Mouse (Mus musculus) gastrocnemius, postnatal 36 days (tissue): ENCODE measurements around the gene Erich3. TPM values are rescaled to one million over a fixed set of nuclear protein-coding genes. Genes with fewer than 3 reads are reported as not detected.
A peak's percentile ranks its signal among the peaks of the same experiment; 100 is the strongest.

Experiments
- DNase-seq, 2 experiments: peaks; one replicate each; pipeline ENCODE4 v3.0.0; 2022
- intact Hi-C: fragments of 180-260 bp; cut with DNase I; formaldehyde crosslinking; loops from one replicate; pipeline ENCODE4 v1.15.1; 2025
- total RNA-seq, 2 experiments: library from RNA; stranded (reverse); gene quantifications; 2 replicates each; pipeline ENCODE4 v1.2.3; 2021

Gene Erich3
- total RNA-seq, 2 experiments from 2014 or later, result not detected

GRCm38 (mm10) chr3:154671013-154671412 lies 7.4 kb downstream of the Erich3 start:
- no peak for DNase-seq
- intact Hi-C loops, result loop anchor here (10.0 kb wide), 1 partner anchor 1706 kb away; no protein-coding TSS in a partner anchor

- no peak for DNase-seq
- intact Hi-C loops, result loop anchor here (10.0 kb wide), 1 partner anchor 1709 kb away; no protein-coding TSS in a partner anchor
Observed at GRCm38 (mm10) chr3:154673326-154673725, 9.7 kb downstream of the Erich3 start.

GRCm38 (mm10) chr3:154682570-154682969 lies 18.9 kb downstream of the Erich3 start:
- DNase-seq, result no peak
- intact Hi-C loops, result no loop called here

- DNase-seq, result no peak
- intact Hi-C loops, result no loop called here
Observed at GRCm38 (mm10) chr3:154683667-154684066, 20.0 kb downstream of the Erich3 start.

GRCm38 (mm10) chr3:154690260-154690659 lies 26.6 kb downstream of the Erich3 start:
- DNase-seq, result no peak
- intact Hi-C loops, result no loop called here

GRCm38 (mm10) chr3:154691897-154692571 lies 28.4 kb downstream of the Erich3 start:
- intact Hi-C loops, result no loop called here
- DNase-seq, result peak in 1 of 2 experiments; percentile 12

GRCm38 (mm10) chr3:154692572-154692922 lies 28.9 kb downstream of the Erich3 start:
- DNase-seq, result no peak
- intact Hi-C loops, result no loop called here

- intact Hi-C loops, result no loop called here
- no peak for DNase-seq
Observed at GRCm38 (mm10) chr3:154693902-154694301, 30.2 kb downstream of the Erich3 start.

- intact Hi-C loops, result no loop called here
Observed at GRCm38 (mm10) chr3:154696611-154697010, 33.0 kb downstream of the Erich3 start.

GRCm38 (mm10) chr3:154698907-154699306 lies 35.2 kb downstream of the Erich3 start:
- intact Hi-C loops, result no loop called here
- no peak for DNase-seq

More at GRCm38 (mm10) chr3:154696611-154697010, 33.0 kb downstream of the Erich3 start:
- no peak for DNase-seq

GRCm38 (mm10) chr3:154700296-154700695 lies 36.6 kb downstream of the Erich3 start:
- DNase-seq, result no peak

GRCm38 (mm10) chr3:154700735-154701134 lies 37.1 kb downstream of the Erich3 start:
- DNase-seq, result no peak
- intact Hi-C loops, result no loop called here

More at GRCm38 (mm10) chr3:154700296-154700695, 36.6 kb downstream of the Erich3 start:
- intact Hi-C loops, result no loop called here

GRCm38 (mm10) chr3:154704755-154705154 lies 41.1 kb downstream of the Erich3 start:
- intact Hi-C loops, result no loop called here
- no peak for DNase-seq

GRCm38 (mm10) chr3:154708150-154708549 lies 44.5 kb downstream of the Erich3 start:
- intact Hi-C loops, result no loop called here

GRCm38 (mm10) chr3:154723198-154723597 lies 59.5 kb downstream of the Erich3 start:
- intact Hi-C loops, result no loop called here
- no peak for DNase-seq

More at GRCm38 (mm10) chr3:154708150-154708549, 44.5 kb downstream of the Erich3 start:
- DNase-seq, result no peak

- intact Hi-C loops, result no loop called here
- DNase-seq, result no peak
Observed at GRCm38 (mm10) chr3:154731431-154731830, 67.8 kb downstream of the Erich3 start.

- no peak for DNase-seq
- intact Hi-C loops, result no loop called here
Observed at GRCm38 (mm10) chr3:154741496-154741895, 77.8 kb downstream of the Erich3 start.

GRCm38 (mm10) chr3:154742927-154743326 lies 79.3 kb downstream of the Erich3 start:
- intact Hi-C loops, result no loop called here
- no peak for DNase-seq

GRCm38 (mm10) chr3:154744317-154744716 lies 80.7 kb downstream of the Erich3 start:
- intact Hi-C loops, result no loop called here
- no peak for DNase-seq

GRCm38 (mm10) chr3:154754505-154754904 lies 90.8 kb downstream of the Erich3 start:
- no peak for DNase-seq
- intact Hi-C loops, result no loop called here

- DNase-seq, result no peak
- intact Hi-C loops, result no loop called here
Observed at GRCm38 (mm10) chr3:154755225-154755624, 91.6 kb downstream of the Erich3 start.

- DNase-seq, result no peak
- intact Hi-C loops, result no loop called here
Observed at GRCm38 (mm10) chr3:154758089-154758488, 94.4 kb downstream of the Erich3 start.
